Mouse (Mus musculus) brain, embryonic 18.5 days (tissue): ENCODE data around the gene Casc1.

Experiments
- DNase-seq: peaks from one replicate; pipeline ENCODE4 v3.0.0-alpha.2; 2012; ENCODE audit warnings: low read depth, low spot score

Casc1 gene

DNA sequence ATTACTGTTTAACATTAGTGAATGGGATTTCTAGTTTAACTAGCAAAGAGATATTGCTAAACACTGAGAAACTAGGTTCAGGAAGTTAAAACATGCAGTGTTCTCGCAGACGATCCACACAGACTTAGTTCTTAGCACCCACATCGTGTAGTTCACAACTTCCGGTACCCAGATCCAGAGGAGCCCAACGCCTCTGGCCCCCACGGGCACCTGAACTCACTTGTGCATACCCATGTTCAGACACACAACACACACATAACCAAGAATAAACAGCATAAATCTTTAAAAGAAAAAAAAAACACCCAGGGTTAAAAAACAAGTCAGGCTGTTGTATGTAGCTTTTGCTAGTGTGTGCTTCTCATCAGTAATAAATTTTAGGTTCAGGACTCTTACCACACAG, 6.4 kb downstream of the Casc1 start:
- no peak for DNase-seq

DNA sequence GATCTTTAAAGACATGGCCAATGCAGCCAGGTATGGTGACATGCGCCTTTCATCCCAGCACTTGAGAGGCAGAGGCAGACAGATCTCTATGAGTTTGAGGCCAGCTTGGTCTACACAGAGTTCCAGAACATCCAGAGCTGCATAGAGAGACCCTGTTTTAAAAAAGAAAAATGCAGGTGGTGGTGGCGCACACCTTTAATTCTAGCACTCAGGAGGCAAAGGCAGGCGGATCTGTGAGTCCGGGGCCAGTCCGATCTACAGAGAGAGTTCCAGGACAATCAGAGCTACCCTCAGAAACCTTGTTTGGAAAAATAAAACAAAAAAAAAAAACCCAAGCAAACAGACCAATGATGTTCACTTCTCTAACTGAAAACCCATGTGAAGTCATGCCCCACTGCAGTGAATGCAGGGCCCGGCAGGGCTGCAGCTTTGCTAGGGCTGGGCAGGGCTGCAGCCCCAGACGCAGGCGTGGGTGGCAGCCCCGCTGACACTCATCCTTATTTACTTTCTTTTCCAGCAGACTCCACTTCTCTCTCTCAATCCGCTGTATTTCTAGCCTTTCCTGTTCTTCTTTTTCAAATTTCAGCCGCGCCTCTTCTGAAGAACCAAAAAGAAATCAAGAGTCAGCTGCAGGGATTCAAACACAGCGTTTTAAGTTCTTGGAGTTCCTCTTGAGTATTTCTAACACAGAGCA, 8.2 kb downstream of the Casc1 start:
- DNase-seq = no peak

DNA sequence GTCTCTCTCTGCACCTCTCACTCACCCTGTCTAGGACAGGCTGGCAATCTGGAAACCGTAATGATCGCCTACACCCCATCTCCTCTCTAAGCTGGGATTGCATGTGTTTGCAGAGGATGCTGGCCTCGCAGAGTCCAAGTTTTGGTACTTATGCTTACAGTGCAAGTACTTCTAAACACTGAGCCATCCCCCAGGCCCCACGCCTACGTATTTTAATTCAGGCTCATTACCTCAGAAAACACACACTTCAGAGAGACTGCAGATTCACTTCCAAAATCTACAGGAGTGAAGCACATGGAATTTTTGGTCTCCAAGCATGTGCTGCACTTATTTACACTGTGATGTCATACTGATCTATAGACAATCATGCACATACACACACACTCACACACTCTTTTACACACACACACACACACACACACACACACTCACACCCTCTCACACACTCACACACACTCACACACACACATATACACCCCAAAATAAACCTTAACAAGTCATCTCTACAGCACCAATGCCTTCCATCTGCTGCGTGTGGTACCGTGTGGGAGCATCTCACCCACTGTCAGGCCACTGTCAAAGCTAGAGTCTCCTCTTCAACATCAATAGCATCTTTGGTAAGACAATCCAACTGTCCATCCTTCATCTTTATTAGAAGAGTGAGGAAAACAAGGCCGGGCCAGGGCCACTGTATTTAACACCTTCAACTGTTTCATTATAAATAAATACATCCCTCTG, 12.7 kb downstream of the Casc1 start:
- no peak for DNase-seq

DNA sequence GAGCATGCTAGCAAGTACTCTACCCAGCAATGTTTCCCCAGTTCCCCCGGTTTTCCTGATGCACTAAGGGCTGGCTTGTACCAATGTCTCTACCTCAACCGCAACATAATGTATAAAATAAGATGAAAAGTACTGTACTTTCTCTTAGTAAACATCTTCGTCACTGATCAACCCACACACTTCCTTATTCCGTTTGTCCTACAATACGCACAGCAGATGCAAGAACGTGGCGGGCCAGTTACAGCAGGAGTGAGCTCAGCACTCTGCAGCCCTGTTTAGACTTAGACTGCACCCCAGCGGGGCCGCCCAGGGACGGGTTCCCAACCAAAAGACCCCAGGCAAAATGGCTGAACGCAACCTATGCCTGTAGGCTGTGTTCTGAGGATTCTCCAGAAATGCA, 17.4 kb downstream of the Casc1 start:
- no peak for DNase-seq

DNA sequence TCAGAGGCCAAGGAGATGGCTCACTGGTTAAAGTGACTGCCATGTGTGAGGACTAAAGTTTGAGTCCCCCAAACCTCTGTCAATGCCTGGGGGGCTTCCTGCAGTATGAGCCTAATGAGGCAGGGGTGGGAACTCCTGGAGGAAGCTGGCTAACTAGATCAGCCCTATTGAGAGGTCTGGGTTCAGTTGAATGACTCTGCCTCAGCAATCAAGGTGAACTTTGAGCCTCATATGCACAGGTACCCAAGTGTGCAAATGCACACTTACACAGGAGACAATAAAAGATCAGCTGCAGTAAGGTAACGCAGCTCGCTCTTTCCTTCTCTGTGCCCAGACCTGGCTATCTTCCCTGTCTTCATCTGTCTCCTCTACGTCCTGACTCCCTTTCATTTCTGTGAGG, 17.8 kb downstream of the Casc1 start:
- DNase-seq = no peak

DNA sequence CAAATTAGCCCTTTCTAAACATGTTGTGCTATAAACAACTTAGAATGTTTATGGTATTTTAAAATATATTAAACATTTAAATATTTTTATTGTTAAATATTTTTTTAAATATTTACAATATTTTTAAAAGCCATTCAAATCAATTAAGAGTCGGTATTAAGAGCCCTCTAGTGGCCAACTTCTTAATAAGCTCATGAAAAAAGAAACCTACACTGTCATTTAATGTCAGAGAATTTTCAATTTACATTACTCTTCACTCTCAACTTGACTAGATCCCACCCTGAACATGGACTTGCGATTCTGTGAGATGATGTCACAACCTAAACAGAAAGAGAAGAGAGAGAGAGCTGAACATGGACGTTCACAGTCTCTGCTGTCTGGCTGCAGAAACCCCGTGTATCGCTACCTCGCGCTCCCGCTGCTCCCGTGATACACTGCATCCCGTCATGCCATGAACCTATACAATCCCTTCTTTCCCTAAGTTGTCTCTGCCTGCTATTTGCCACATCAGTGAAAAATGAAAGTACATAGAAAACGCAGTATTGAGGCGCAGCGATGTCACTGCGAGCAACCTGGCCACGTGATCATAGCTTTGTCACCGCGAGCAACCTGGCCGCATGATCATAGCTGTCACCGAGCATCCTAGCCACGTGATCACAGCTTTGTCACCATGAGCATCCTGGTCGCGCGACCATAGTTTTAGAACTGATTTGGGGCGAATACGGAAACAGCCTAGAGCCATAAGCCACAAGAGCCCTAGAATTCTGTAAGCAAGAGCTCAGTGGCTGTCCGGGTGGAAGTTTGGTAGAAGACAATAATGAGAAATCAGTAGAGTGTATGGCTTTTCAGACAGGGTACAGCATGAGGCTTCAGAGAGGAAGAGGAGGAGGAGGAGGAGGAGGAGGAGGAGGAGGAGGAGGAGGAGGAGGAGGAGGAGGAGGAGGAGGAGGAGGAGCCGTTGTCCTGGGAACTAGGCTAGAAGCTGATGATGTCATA, 23.4 kb downstream of the Casc1 start:
- peak; percentile 26 for DNase-seq

DNA sequence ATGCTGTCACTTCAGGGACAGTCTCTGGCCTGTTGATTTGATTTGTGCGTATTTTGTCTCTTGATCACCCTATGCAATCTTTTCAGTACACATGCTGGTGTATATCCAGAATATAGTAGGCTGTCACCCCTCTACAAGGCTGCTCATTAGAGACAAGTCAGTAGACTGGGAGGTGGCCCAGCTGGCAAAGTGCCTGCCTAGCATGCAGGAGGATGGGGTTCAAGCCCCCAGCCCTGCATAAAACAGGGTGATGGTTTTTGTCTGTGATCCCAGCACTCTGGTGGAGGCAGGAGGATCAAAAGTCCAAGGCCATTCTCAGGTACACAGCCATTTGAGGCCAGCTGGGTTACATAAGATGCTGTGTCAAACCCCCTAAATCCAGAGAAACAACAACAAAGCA, 24.7 kb downstream of the Casc1 start:
- no peak for DNase-seq

DNA sequence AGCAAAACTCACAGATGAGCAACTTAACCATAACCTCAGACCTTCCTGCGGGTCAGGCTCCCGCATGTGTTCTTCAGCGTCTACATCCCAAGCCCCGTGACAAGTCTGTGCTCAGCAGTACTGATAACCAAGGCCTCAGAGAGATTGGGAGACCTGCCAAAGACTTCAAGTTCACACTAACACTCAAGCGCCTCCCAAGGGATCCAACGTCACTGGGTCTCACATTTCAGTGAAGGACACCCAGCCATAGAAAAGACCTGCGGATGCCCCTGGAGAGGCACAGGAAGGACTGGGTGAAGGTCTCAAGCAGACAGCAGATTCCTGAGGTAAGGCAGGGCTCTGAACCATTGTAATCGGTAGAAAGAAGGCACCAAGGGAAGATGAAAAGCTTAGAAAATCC, 28.8 kb downstream of the Casc1 start:
- DNase-seq = no peak

DNA sequence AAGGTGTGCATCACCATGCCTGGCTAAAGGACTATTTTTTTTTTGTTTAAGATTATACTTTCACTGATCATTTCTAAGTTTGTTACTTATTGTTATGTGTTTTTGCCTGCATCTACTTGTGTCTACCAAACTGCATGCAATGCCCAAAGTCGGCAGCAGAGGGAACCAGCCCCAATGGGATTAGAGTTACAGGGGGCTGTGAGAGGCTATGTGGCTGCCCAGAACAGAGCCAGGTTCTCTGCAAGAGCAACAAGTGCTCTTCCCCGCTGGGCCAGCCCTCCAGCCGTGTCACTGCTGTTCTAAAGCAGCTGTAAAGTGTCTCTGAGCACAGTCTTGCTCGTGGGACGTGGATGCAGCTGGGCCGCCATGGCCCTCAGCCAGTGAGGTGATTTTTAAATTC, 31.1 kb downstream of the Casc1 start:
- DNase-seq = no peak

DNA sequence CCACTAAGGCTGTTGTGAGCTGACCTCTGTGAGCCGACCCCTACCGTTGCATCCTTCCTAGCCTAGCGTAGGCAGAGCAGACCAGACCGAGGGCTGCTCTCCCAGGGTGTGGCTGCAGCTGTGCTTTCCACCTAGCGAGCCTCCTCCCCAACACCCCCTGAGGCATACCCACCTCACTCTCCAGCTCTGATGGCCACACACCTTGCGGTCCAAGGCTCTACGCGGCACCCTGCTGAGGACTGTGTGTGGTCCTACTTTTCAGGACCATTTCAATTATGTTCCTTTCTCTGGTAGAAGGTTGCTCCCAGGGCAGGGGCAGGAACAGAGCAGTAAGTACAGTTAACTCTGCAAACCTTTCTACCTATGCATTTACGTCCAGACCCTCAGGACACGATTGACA, 34.3 kb downstream of the Casc1 start:
- no peak for DNase-seq

DNA sequence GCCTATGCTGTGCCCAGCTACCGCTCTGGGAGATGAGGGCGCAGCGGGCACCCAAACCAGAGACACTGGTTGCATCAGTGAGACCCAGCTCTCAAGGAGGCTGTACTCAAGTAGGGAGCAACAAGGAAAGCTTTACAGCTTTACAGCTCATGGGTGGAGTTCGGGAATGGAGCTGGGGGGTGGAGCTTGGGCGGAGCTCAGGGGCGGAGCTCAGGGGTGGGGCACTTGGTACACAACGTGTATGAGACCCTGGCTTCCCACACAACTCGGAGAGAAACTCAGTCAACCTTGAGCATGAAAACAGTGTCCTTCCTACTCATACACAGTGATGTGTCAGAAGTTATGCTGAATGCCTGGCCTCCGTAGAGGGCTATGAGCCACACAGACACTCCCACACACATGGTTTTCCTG, 35.2 kb downstream of the Casc1 start:
- no peak for DNase-seq

DNA sequence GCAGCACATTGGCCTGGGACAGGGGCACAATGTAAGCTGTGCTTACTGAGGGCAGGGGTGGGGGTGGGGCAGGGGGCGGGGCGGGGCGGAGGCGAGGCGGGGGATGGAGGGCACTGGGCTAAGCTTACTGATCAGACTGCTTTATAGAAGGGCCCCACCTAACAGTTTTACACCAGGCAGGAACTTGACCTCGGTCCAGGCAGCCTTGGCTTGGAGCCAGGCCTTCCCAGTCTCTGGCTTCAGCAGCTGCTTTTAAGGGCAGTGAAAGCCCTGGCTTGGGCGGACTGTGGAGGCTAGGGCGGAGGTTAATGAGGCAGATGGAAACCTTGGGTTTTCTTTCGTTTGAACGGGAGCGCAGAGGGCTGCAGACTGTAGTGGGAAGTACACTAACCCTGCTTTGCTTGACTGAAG, 37.0 kb downstream of the Casc1 start:
- DNase-seq = no peak

DNA sequence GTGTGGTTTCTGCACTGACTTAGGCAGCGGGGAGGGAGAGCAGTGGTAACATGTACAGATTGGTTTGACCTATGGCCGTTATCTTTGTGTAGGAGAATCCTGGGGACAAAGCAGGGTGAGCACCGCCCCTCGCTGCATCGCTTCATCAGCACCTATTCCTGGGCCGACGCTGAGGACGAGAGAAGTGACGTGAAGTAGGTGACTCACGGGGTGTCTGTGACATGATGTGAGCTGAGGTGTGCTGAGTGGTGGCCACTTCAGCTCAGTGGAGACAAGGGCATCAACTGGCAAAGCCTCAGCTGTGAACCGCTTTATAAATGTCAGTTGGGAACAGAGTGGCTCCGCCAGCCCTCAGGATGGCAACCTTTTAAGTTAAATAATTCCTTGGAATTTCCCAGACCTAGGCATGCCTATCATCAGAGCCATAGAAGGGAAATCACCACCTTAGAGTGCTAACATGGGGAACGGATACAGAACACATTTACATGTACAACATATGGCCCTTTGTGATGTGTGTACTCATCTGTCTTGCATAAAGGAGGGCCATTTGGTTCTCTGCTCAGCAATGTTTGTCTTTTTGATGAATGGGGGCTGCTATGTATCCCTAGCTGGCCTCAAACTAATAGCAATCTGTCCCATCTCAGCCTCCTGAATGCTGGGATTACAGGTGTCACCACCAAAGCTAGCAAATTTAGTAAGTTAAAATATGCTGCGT, 38.8 kb downstream of the Casc1 start:
- DNase-seq = no peak

DNA sequence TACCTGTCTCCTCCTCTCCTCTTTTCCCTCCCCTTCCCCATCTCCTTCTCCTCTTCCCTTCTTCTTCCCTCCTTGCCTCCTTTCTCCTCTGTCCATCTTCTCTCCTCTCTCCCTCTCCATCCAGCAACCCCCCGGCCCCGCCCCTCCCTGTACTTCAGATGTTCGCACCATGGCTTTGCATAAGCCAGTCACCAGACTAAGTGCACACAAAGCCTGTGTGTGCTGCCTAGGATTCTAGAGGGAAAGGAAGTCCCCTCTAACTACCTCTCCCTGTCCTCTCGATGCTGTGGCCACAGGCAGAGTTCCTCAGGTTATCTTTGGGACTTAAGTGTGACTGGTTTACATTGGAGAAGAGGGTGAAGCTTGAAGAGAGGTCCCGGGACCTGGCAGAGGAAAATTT, 50.2 kb downstream of the Casc1 start:
- no peak for DNase-seq

DNA sequence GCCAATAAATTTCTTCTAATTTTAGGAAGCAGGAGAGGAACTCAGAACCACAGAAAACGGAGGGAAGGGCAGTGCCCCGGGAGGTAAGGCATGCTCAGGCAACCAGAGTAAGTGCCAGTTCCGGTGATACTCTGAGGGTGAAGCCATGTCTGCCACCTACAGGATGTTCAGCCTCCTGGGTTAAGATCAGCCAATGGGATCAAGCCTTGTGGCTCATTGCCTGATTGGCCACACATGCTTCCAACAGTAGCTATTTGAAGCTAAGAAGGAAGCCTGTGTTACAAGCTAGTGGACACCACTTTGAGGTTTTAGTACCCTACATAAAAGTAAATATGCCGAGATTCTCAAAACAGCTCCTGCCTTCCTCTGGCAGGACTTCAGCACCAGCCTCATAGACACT, 52.2 kb downstream of the Casc1 start:
- no peak for DNase-seq

DNA sequence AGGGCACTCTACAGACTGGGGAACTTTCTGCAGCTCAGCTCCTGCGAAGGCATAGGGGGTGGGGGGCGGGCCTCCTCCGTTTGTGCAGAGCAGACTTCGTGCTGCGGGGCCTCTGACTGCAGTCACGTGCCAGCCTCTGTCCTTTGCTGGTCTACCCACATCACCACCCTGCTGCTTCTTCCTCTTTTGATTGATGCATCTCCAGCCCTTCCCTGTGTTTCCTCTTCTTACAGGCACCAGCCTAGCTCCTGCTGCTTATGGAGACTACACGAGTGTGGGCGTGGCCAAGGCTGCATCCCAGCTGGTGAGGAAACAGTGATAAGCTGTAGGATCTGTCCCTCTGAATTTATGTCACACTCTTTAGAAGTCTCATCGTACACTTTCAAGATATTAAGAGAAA, 61.8 kb downstream of the Casc1 start:
- DNase-seq = no peak

DNA sequence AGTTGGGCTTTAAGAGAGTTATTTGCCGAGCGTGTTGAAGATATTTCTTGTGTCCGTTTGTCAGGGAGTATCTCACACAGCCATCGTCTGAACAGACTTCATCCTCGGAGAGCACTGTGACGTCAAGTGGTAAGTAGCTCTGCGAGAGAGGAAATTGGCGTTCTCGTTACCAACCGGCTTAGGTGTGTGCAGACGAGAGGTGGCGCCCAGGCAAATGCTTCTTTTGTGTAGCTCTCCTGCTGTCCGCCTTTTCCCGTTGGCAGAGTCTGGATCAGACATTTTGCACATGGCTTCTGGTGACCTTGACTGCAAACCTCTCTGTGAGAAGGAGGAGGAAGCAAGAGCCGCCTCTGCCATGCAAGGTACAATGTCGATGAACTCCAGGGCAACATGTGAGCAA, 63.1 kb downstream of the Casc1 start:
- DNase-seq = no peak

DNA sequence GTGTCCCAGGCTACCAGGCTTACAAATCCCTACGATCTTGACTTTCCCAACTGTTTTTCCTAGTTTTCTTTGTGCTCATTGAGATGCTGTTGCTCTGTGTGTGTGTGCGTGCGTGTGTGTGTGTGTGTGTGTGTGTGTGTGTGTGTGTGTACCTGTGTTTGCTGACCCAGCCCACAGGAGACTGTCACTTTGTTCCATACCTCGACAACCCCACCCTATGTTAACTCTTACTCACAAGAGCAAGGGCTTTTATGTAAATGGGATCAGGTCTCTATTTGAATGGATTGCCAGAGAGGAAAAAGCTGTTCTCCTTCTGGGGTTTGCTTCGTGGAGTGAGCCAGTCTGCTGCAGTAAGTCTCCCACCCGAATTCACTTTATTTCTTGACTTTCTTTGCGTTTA, 65.6 kb downstream of the Casc1 start:
- no peak for DNase-seq

DNA sequence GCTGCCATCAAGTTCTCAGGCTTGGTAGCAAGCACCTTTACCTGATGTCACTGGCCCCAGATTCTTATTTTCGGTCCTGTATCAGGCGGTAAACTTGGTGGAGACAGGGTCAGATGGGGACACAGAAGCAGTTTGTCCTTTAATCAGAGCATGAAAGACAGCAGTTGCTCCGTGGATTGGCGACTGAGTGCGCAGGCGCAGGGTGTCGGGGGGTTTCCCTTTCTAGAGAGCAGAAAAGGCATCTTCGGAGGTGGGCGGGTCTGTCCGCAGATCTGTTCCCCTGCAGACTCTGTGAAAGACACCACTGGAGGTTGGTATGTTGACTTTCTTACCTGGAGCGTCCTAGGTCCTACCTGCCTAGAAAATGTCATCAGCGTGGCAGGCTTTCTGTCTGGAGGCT, 69.0 kb downstream of the Casc1 start:
- no peak for DNase-seq

DNA sequence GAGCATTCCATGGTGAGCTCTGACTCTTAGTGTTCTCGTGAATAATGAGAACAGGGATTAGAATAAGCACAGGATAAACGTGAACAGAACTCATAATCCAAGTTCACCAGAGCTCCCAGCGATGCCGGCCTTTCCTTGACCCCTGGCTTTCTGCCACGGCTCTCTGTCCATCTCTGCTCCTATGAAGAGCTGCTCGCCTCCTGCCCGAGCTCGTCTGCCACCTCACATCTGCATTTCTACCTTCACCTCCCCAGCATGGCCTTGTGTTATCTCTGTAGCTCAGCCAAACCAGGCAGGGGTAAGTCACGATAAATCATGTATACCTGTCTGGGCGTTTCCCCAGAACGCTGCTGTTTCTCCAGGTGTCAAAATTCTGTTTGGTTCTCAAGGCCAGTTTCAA, 70.1 kb downstream of the Casc1 start:
- DNase-seq = no peak

DNA sequence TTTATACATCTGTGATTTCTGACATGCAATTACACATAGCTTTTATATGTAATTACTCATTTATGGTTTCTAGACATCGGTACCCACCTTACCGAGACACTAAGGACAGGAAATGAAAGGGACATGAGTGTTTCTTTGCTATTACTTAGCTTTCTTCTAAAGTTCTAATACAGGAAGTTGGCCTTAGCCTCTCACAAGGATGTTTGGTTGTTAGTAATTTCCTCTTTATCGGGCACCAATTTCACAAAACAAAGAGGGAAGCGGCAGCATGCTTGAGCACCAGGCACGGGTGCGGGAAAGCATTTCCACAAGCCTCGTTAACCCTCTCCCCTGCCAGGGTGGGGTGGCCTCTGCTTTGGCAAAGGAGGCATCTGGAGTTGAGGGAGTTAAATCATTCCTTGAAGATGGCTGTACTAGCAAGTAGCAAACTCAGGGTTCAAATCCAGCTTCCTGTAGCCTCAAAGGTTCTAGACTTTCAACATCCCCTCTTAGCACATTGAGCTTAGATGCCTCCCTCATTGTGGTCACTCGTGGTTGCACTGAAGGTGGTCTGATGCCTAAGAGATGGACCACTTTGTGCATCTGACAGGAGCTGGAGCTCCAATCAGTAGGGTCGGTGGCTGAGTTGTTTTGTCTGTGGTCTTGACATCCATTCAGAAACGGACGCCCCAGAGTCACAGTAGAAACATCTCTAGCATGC, 70.9 kb downstream of the Casc1 start:
- DNase-seq = no peak
